Mouse (Mus musculus) small intestine, adult 2 months (tissue): ENCODE results near the gene Cyp3a16.

Source experiments
- CTCF ChIP-seq: fragments of 200-500 bp; IDR thresholded peaks from 2 replicates; pipeline ENCODE4 v1.5.1; 2012; ENCODE audit warnings: low read depth, mild to moderate bottlenecking, control low read depth, inconsistent platforms, low read length, moderate library complexity, mixed read lengths; ENCODE audit not compliant: insufficient replicate concordance, insufficient read length; ENCODE audit errors: extremely low read depth
- POLR2A ChIP-seq: fragments of 200-500 bp; IDR thresholded peaks from 2 replicates; pipeline ENCODE4 v1.6.1; 2012; ENCODE audit warnings: low read depth, mild to moderate bottlenecking, control low read depth, inconsistent platforms, low read length, moderate library complexity

DNA sequence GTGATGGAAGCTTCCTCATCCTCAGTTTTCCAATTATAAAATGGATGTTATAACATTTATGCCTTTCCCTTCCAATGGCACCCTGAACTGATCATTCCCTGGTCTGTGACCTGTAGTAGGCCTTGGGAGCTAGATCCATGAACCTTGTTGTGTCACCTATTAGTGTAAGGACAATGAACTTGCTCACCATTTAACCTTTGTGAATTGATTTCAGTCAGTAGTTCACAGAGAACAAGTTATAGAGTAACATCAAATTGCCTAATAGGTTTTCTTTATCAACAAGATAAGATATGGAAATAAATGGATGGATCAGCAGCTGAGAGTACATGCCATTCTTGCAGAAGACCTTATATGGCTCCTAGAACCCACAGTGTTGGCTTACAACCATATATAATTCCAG is 38.5 kb downstream of the Cyp3a16 start:
- TF ChIP-seq CTCF (no peak), POLR2A (no peak)
